Mouse (Mus musculus) embryonic facial prominence, embryonic 11.5 days (tissue): ENCODE data around the gene Kmt2d. TPM values are rescaled to one million over a fixed set of nuclear protein-coding genes. Genes with fewer than 3 reads are reported as not detected.
"Not testable (repeated sequence)": the region's sequence is repeated elsewhere in the genome, so short reads cannot be mapped to it uniquely, and the experiment has no call there.

Experiments used
- ATAC-seq: fragments of 200-750 bp; cut with Nextera tagmentation; replicated peaks from 2 replicates; pipeline ENCODE4 v1.8.0; 2017; ENCODE audit warnings: low read depth; ENCODE audit not compliant: insufficient number of reproducible peaks, low FRiP score, low TSS enrichment
- DNase-seq: peaks from one replicate; pipeline ENCODE4 v3.0.0-alpha.2; 2015; ENCODE audit warnings: low spot score
- H3K27ac ChIP-seq: fragments of 300-500 bp; sonication (generic); replicated peaks from 2 replicates; pipeline ENCODE4 v1.5.1; 2014; ENCODE audit warnings: mild to moderate bottlenecking, low read depth, low read length, control low read depth
- H3K27me3 ChIP-seq: fragments of 300-500 bp; sonication (generic); 2 replicates; pipeline ENCODE4 v1.6.1; 2014; ENCODE audit warnings: mild to moderate bottlenecking, low read length, moderate library complexity, mixed read lengths; ENCODE audit not compliant: control insufficient read depth, insufficient read depth
- H3K36me3 ChIP-seq: fragments of 300-500 bp; sonication (generic); replicated peaks from 2 replicates; pipeline ENCODE4 v1.6.1; 2014; ENCODE audit warnings: low read depth, mild to moderate bottlenecking, low read length, moderate library complexity, mixed read lengths; ENCODE audit not compliant: control insufficient read depth, insufficient read depth
- H3K4me1 ChIP-seq: fragments of 300-500 bp; sonication (generic); 2 replicates; pipeline ENCODE4 v1.6.1; 2014; ENCODE audit warnings: low read length, mixed read lengths; ENCODE audit not compliant: control insufficient read depth, insufficient read depth
- H3K4me2 ChIP-seq: fragments of 300-500 bp; sonication (generic); 2 replicates; pipeline ENCODE4 v1.6.1; 2014; ENCODE audit warnings: low read depth, mild to moderate bottlenecking, control low read depth, low read length, moderate library complexity
- H3K4me3 ChIP-seq: fragments of 300-500 bp; sonication (generic); 2 replicates; pipeline ENCODE4 v1.5.1; 2014; ENCODE audit warnings: low read depth, low read length, control low read depth
- H3K9ac ChIP-seq: fragments of 300-500 bp; sonication (generic); replicated peaks from 2 replicates; pipeline ENCODE4 v1.6.1; 2014; ENCODE audit warnings: mild to moderate bottlenecking, control low read depth, low read length
- H3K9me3 ChIP-seq: fragments of 300-500 bp; sonication (generic); replicated peaks from 2 replicates; pipeline ENCODE4 v1.6.1; 2016; ENCODE audit warnings: mild to moderate bottlenecking, low read length, inconsistent platforms, mixed read lengths; ENCODE audit not compliant: control insufficient read depth
- WGBS: fragments of 180-500 bp; shearing (Covaris S2); extraction: QIAGEN DNeasy Blood & Tissue Kit; methylation state at CpG from one replicate; pipeline ENCODE4 v1.1.7; 2014; 5-methylcytosine and 5-hydroxymethylcytosine counted together
- polyA plus RNA-seq: library from polyadenylated mRNA; unstranded; fragments of >200 nt; fragmentation: Nextera tagmentation; extraction: Ambion mirVana; gene quantifications from 2 replicates; pipeline ENCODE4 v1.2.1, GENCODE M21; 2014

Gene Kmt2d
- 11.6 and 12.0 TPM in 2 replicates for polyA plus RNA-seq

GRCm38 (mm10) chr15:98871070-98871915 is at the start of gene Kmt2d:
TSS of gene Kmt2d (minus strand) at chr15:98871204.
- H3K4me1 ChIP-seq, result peaks cover 14% of the 10 kb centered on the region
- DNase-seq (peak; percentile 74), ATAC-seq (peak; percentile 40)
- peak within 1 kb of the TSS; percentile 86 for H3K4me3 ChIP-seq
- H3K36me3 ChIP-seq, result no peaks in the 10 kb centered on the region
- H3K4me2 ChIP-seq, result peak within 1 kb of the TSS; percentile 96
- H3K9ac ChIP-seq, result peak within 1 kb of the TSS; percentile 99
- H3K9me3 ChIP-seq, result no peaks in the 10 kb centered on the region
- WGBS, result under 1% methylated on average over 72 of the region's 94 CpGs
- no peaks in the 10 kb centered on the region for H3K27me3 ChIP-seq
- H3K27ac ChIP-seq, result peak within 1 kb of the TSS; percentile 98

DNA sequence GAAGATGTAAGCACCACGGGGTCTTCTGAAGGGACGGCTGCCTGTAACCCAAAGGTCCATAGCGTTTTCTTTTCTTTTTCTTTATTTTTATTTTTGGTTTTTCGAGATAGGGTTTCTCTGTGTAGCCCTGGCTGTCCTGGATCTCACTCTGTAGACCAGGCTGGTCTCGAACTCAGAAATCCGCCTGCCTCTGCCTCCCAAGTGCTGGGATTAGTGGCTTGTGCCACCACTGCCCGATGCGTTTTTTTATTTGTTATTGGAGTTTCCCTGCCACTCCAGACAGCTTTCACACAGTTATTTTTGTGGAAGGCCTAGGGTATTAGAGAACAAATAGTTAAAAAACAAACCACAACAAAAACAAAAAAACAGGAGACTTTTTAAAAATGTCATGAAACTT is 47.5 kb upstream of the Kmt2d start:
- H3K36me3 ChIP-seq, DNase-seq, H3K27me3 ChIP-seq, H3K9me3 ChIP-seq, H3K4me1 ChIP-seq, ATAC-seq, H3K27ac ChIP-seq: not testable (repeated sequence)
- Histone ChIP-seq H3K4me3 (peak overlapping the region; percentile 94), H3K4me2 (peak overlapping the region; percentile 60), H3K9ac (peak overlapping the region; percentile 33; the same call in 1 of the 2 replicates)
- WGBS, result 31% methylated on average over 8 of the region's 8 CpGs

GRCm38 (mm10) chr15:98917538-98918498 is 46.8 kb upstream of the Kmt2d start, which contains the start of gene Lmbr1l:
TSS of gene Lmbr1l (minus strand) at chr15:98918231.
- Histone ChIP-seq H3K36me3 (no peaks in the 10 kb centered on the region; the same call in 1 of the 2 replicates), H3K27me3 (no peaks in the 10 kb centered on the region), H3K27ac (peak within 1 kb of the TSS; percentile 86), H3K4me3 (peak within 1 kb of the TSS; percentile 94), H3K9me3 (no peaks in the 10 kb centered on the region), H3K4me1 (no peaks in the 10 kb centered on the region), H3K4me2 (peak within 1 kb of the TSS; percentile 60), H3K9ac (peak within 1 kb of the TSS; percentile 87)
- DNase-seq, result peak; percentile 100
- ATAC-seq, result peak; percentile 96
- WGBS, result under 1% methylated on average over 82 of the region's 82 CpGs

- Histone ChIP-seq H3K9me3 (no peaks in the 10 kb centered on the region), H3K4me2 (peak overlapping the region; percentile 60), H3K4me1 (no peaks in the 10 kb centered on the region), H3K9ac (peak overlapping the region; percentile 87), H3K27ac (peak overlapping the region; percentile 86; the same call in 1 of the 2 replicates), H3K4me3 (peak overlapping the region; percentile 94), H3K36me3 (peaks cover 3% of the 10 kb centered on the region), H3K27me3 (no peaks in the 10 kb centered on the region)
- 0% methylated on average over 14 of the region's 14 CpGs for WGBS
- ATAC-seq, result no peak
- DNase-seq, result no peak
Measured at GRCm38 (mm10) chr15:98917091-98917490, 46.1 kb upstream of the Kmt2d start.

GRCm38 (mm10) chr15:98916016-98916415 is 45.0 kb upstream of the Kmt2d start:
- 86% methylated on average over 4 of the region's 4 CpGs for WGBS
- Histone ChIP-seq H3K36me3 (peaks cover 3% of the 10 kb centered on the region), H3K4me2 (no peak overlapping the region), H3K9ac (no peak overlapping the region), H3K27ac (no peak overlapping the region), H3K9me3 (no peaks in the 10 kb centered on the region), H3K4me1 (no peaks in the 10 kb centered on the region), H3K27me3 (no peaks in the 10 kb centered on the region), H3K4me3 (no peak overlapping the region)
- DNase-seq (no peak), ATAC-seq (no peak)

- no peak overlapping the region for H3K4me3 ChIP-seq
- WGBS, result 89% methylated on average over 6 of the region's 6 CpGs
- H3K9ac ChIP-seq, result no peak overlapping the region
- no peaks in the 10 kb centered on the region for H3K27me3 ChIP-seq
- no peak overlapping the region for H3K27ac ChIP-seq
- H3K36me3 ChIP-seq, result peaks cover 3% of the 10 kb centered on the region
- no peak overlapping the region for H3K4me2 ChIP-seq
- ATAC-seq (no peak), DNase-seq (no peak)
- H3K9me3 ChIP-seq, result no peaks in the 10 kb centered on the region
- H3K4me1 ChIP-seq, result no peaks in the 10 kb centered on the region
Measured at GRCm38 (mm10) chr15:98914903-98915302, 43.9 kb upstream of the Kmt2d start.

- DNase-seq (peak; percentile 81), ATAC-seq (no peak)
- H3K27ac ChIP-seq, result no peak overlapping the region
- no peaks in the 10 kb centered on the region for H3K9me3 ChIP-seq
- H3K27me3 ChIP-seq, result no peaks in the 10 kb centered on the region
- 31% methylated on average over 10 of the region's 10 CpGs for WGBS
- no peak overlapping the region for H3K4me3 ChIP-seq
- no peak overlapping the region for H3K4me2 ChIP-seq
- peaks cover 13% of the 10 kb centered on the region for H3K36me3 ChIP-seq
- H3K4me1 ChIP-seq, result no peaks in the 10 kb centered on the region
- H3K9ac ChIP-seq, result no peak overlapping the region
Measured at GRCm38 (mm10) chr15:98904692-98905091, 33.7 kb upstream of the Kmt2d start.
